Mouse (Mus musculus): ENCODE data around the gene Pak3.

The Pak3 gene

DNA sequence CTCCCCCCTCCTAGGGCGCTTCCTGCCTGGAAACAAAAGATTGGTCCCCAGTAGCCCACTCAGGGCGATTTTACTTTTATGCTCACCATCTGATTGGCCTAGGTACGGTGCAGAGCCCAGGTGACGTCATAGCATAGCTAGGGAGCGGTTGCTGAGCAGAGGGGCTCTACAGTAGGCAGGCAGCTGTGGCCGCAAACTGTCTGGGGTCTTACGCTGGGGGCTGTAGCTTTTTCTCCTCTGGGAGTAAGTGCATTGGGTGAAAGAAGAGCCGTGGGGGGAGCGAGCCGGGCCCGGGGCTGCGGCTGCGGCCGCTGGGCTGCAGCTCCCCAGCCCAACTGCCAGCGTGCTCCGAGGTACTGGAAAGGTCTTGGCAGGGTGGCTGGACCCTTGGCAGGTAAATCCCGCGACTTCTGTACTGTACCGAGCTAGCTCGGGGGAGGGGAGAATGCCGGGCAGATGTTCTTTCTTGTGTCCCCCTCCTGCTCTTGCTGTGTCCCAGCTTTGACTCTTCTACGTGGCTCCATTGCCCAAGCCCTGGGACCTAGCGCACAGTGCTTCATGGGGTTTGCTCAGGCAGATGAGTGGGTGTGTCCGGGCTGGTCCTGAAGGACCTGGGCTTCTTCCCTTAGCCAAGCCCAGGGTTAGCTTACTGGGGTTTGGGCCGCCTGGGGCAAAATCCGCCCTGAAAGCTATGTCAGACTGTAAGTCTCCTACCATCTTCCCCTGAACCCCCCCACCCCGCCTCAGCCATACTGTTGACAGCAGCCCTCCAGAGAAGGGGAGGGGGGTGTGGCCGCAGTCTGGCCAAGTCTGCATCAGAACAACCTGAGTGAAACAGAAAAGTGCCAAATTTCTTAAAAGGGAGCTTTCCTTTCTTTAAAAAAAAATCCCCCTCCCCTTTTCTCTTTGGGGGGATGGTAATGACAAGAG, 146.1 kb downstream of the Pak3 start:
- DNase-seq (ENCODE audit: low spot score): peak; percentile 73

DNA sequence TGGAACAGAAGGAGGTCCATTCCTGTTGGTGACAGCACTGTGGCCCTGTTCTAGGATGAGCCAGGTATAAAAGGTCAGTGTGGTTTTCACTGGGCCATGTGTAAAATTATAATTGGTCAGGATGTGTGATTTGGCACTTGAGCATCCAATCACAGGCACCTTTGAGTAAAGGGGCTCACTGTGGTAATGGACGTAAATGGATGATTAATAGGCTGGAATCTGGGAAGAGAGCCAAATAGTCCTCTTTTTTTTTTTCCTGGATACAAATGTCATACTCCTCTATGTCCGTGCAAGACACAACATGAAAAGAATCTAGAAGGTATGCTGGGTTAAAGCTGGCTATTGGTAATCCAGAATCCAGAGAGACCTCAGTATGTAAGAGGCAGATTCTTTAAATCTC, 147.4 kb downstream of the Pak3 start:
- DNase-seq (ENCODE audit: low spot score): no peak

DNA sequence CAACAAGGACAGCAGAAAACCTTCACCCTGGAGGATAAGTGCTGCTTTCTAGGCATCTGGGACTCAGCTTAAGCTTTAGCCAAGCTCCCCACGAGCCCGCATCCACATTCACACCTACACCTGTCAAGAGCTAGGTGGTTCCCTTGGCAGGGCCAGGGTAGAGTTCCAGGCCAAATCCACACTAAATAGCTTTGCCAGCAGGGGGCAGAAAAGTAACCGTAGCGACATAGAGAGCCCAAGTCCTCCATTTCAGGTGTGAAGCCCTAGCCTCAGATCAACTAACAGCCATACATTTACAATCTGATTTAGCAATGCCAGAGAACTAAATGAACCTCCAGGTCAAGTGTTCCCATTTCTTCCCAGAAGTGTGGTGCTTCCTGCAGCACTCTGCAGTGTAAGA, 148.6 kb downstream of the Pak3 start:
- DNase-seq (ENCODE audit: low spot score): peak; percentile 5

DNA sequence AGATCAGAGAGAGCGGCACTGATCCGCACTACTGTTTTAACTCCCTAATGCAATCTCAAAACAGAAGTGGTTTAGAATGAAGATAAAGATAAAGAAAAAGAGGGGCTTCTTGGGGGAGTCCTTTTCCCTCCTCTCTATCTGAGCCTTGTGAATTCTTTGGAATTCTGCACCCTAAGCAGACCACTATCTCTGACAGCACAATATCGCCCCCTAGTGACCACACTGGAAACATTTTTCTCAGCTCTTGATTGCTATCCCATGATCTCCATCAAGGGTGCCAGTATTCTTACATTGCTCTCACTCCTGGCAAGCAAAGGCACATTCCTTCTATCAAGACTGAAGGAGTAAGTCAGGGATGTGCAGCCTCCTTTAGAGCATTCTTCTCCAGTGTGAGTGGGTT, 149.9 kb downstream of the Pak3 start:
- DNase-seq (ENCODE audit: low spot score): peak; percentile 76

DNA sequence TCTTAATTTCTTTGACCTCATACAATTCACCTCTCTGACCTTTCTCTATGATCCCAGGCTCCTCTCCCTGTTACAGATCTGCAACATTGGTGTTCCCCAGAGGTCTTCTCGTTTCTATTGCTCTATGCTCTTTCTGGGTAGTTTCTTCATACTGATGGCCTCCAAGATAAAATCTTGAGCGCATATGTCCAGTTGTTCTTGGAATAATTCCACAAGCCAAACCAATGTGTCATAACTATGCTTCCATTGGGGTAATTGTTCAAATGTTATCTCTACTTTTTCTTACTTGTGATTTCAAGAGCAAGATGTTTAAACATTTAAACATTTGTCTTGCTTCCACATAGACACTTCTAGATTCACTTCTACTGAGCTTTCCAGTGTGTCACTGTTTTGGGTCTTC, 160.2 kb downstream of the Pak3 start:
- no peak for DNase-seq (ENCODE audit: low spot score)

DNA sequence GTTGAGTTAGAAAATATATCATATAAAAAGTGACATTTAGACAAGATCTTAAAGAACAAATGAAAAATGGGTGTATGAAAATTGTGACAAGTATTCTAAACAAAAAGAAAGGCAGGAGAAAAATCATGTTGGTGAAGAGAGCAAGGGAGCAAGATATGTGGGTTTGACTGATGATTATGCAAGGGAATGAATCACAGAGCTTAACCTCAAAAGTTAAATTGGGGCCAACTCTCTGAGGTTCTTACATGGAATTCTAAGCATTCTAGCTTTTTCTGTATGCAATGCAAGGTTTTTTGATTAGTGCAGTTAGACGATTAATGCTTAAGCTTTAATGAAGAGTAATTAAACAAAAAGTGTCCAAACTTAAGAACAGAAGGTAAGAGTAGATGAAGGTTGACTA, 203.9 kb downstream of the Pak3 start:
- no peak for DNase-seq (ENCODE audit: low spot score)

DNA sequence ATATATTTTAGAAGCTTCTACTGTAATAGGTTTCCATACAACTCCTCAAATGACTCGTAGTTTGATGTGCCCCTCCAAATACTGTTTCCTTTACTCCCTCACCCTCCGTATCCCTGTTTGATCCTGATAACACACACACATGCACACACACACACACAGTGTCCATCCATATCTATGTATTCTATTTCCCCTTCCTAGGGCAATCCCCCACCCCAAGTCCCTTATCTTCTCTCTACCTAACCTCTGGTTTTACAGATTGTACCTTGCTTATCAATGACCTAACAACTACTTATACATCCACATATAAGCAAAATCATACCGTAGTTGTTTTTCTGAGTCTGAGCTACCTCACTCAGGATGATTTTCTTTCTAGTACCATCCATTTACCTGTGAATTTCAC, 207.0 kb downstream of the Pak3 start:
- no peak for DNase-seq (ENCODE audit: low spot score)

DNA sequence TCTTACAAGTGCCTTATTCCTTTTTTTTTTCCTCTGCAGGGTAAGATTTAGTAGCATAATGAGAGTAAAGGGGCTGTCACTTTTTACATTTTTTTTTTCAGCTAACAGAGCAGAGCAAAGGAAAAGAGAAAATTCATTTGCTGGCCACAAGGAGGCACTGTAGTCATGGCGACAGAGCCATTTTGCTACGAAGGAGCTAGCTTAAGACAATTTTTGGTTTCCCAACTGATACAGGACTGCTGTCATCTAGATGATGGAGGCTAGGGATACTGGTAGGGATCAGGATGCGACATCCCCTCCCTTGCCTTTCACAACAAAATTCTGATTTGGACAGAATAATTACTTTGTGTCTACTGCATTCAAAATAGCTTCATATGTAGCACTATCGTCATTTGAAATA, 217.6 kb downstream of the Pak3 start:
- peak; percentile 10 for DNase-seq (ENCODE audit: low spot score)

DNA sequence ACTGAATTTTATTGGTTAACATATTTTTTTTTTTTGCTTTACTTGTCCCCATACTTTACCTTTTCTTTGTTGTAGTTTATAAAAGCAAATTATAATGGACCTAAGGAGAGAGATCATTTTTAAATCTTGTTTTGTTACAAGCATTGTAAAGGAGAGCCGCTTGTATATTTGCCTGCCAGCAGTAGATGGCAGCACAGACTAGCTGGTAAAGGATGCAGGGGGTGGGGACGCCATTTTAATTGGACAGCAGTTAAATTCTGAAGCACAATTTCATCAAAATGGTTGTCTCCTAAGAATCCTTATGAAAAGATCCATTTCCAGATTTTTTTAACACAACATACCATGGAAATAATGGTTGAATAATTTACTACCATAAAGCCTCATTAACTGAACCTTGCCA, 220.8 kb downstream of the Pak3 start:
- DNase-seq (ENCODE audit: low spot score): peak; percentile 51

DNA sequence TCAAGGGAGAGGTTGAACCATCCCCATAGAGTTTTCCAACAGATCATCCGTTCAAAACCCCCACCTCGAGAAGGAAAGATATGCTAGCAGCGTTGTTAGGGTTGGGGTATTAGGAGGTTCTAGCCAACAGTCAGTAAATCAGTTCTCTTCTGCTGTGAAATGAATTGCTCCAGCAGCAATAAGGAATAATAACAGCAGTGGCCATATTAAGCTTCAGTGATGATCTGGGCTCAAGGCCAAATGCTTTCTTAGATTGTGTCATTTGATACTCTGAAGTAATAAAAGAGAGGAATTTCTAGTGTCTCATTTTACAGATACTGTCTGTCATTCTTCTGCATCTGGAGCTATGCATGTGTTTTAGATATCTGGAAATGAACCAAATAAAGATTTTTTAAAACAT, 244.2 kb downstream of the Pak3 start:
- DNase-seq (ENCODE audit: low spot score): no peak

DNA sequence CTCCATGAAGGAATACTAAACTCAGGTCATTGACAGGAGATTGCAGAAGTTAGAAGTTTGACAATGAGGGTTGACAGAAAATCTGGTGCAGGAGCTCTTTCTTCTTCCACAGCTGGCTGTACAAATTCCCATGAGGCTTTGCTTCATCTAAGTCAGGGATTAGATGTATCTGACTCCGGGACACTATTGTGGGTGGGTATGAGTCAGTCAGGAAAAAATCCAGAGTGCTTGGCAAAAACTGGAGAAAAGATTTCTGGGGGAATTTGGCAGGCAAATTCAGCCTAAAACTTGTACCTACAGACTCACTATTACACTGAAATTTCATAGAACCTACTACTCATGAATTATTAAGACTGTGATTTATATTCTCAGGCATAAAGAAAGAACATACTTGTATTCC, 297.6 kb downstream of the Pak3 start:
- no peak for DNase-seq (ENCODE audit: low spot score)

DNA sequence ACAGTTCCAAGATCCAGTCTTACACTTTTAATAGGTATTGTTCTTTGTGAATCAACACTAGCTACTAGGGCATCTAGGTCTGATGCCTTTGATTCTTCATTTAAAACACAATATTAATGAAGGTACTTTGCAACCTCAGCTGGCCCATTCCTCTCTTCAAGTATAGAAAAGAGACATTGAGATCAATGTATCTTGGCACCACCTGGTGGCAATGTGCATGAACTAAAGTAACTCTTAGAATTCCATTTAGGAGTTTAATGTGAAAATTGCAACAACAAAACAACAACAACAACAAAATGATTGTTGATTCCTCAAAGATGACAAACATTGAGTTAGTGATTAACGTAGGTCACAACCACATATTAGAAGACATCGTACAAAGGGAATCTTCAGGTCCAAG, 300.6 kb downstream of the Pak3 start:
- no peak for DNase-seq (ENCODE audit: low spot score)

DNA sequence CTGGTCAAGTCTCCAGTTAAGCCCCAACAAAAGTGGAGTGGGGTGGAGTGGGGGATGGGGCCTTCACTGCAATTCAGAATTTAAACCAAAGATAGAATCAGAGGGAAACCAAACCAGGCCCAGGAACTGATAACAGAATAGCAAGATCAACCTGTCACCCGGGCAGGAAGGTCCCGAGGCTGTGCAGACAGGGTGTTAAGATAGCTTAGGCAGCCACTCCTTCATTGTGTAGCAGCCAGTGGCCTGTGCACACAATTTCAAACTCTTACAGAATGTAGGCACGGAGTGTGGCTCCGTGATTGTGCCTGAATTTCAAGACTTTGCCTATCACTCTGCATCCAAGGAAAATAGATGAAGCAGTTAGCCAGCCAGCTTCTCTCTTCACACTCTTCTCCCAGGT, 308.1 kb downstream of the Pak3 start:
- no peak for DNase-seq (ENCODE audit: low spot score)

DNA sequence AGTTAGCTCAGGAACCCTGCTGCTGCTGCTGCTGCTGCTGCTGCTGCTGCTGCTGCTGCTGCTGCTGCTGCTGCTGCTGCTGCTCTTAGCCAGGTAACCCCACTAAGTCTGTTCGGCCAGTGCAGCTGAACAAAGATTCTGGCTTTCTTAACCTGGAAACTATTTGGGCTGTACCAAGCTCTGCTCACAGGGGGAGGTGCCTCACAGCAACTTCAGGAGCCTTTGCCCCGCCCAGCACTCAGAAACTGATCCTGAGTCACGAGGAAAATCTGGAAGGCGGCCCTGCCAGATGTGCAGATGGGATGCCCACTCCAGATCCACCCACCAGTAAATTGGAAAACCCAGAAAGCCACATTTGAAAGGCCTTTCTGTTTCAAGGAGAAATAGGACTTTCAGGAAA, 308.8 kb downstream of the Pak3 start, which contains the start of gene Capn6:
TSS of gene Capn6 (minus strand) at position 203 of the 400 bp plus-strand sequence.
- DNase-seq (ENCODE audit: low spot score): peak; percentile 65

DNA sequence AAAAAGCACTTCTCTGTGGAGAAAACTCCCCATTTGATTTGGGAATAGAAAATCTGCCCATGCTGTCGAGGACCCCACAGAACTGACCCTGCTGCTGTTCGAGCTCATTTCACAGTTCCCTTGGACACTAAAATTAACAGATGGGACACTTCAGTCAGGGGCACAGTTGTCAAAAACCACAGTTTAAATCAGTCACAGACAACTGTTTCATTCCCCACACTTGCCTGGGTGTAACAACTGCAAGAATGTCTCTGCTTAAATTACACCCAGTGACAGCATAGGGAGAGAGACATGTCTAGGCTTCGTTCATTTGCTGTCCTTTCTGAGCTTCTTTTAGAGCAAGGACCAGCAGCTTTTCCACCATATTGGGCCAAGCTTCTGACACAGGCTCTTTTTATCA, 328.2 kb downstream of the Pak3 start:
- DNase-seq (ENCODE audit: low spot score): no peak

All from embryo, embryonic 10.5 days (tissue).